In genomic region chr6:15257393-15257792, GRCm38 (mm10) we compare ENCODE assay signal across 8 mouse cellular contexts.
A peak's percentile ranks its signal among the peaks of the same experiment; 100 is the strongest.
DNase-seq lines count a peak whose midpoint lies in the region; ATAC-seq and TF ChIP-seq lines count a peak whose summit lies in the region.

No protein-coding gene starts in this region.

- no peak overlapping the region for H3K4me3 ChIP-seq in liver, postnatal 0 days (ENCODE audit: low read depth, low read length)
- H3K4me3 ChIP-seq in liver, embryonic 12.5 days = no peak overlapping the region
- H3K4me3 ChIP-seq in heart, embryonic 16.5 days (ENCODE audit: low read length) = peak overlapping the region; percentile 22

- no peak for ATAC-seq in liver, postnatal 0 days
- ATAC-seq in liver, embryonic 12.5 days = no peak
- peak; percentile 63 for ATAC-seq in heart, embryonic 16.5 days (replicated peaks; ENCODE audit: extremely low read depth, insufficient read depth, low FRiP score)

- TF ChIP-seq EP300 in liver, postnatal 0 days (IDR thresholded peaks at IDR 0.05; ENCODE audit: low read depth) = no peak

- DNase-seq in adrenal gland, postnatal 14 days = peak; percentile 7
- DNase-seq in adrenal gland, adult 18-20 months (ENCODE audit: low spot score in 2 of 2) = no peak
- DNase-seq in liver, postnatal 0 days = no peak
- DNase-seq in lung, postnatal 25 days (ENCODE audit: low spot score) = peak; percentile 1
- no peak for DNase-seq in spleen, adult 18-20 months
- DNase-seq in thymus, postnatal 10 days (ENCODE audit: low spot score in 2 of 2) = no peak

- H3K4me1 ChIP-seq in liver, postnatal 0 days (ENCODE audit: insufficient read depth) = no peaks in the 10 kb centered on the region
- H3K4me1 ChIP-seq in liver, embryonic 12.5 days = no peaks in the 10 kb centered on the region
- 0 out of 2 replicates have a peak, but pooled peaks cover 7% of the 10 kb centered on the region for H3K4me1 ChIP-seq in heart, embryonic 16.5 days (ENCODE audit: control insufficient read depth, insufficient read depth, low read length)

- 29% methylated on average over 7 of the region's 7 CpGs for WGBS in liver, postnatal 0 days (ENCODE audit: insufficient replicate concordance)
- WGBS in liver, embryonic 12.5 days (ENCODE audit: insufficient replicate concordance) = 36% methylated on average over 7 of the region's 7 CpGs
- WGBS in heart, embryonic 16.5 days = 11% methylated on average over 7 of the region's 7 CpGs

- no peaks in the 10 kb centered on the region for H3K9me3 ChIP-seq in liver, postnatal 0 days (ENCODE audit: low read length)
- no peaks in the 10 kb centered on the region for H3K9me3 ChIP-seq in liver, embryonic 12.5 days (replicated peaks)
- H3K9me3 ChIP-seq in heart, embryonic 16.5 days (replicated peaks; ENCODE audit: control insufficient read depth, low read length) = no peaks in the 10 kb centered on the region

- H3K4me2 ChIP-seq in liver, postnatal 0 days (ENCODE audit: low read depth, low read length) = 0 out of 2 replicates have a peak overlapping the region, but pooled peaks have one; percentile 15
- H3K4me2 ChIP-seq in liver, embryonic 12.5 days = no peak overlapping the region
- H3K4me2 ChIP-seq in heart, embryonic 16.5 days (ENCODE audit: low read depth, low read length) = peak overlapping the region; percentile 49

- H3K27me3 ChIP-seq in liver, postnatal 0 days (ENCODE audit: insufficient read depth, low read length) = no peaks in the 10 kb centered on the region
- no peaks in the 10 kb centered on the region for H3K27me3 ChIP-seq in liver, embryonic 12.5 days (replicated peaks)
- no peaks in the 10 kb centered on the region for H3K27me3 ChIP-seq in heart, embryonic 16.5 days (ENCODE audit: control insufficient read depth, insufficient read depth, low read length)

- no peak overlapping the region for H3K9ac ChIP-seq in liver, postnatal 0 days (replicated peaks)
- H3K9ac ChIP-seq in liver, embryonic 12.5 days = no peak overlapping the region
- no peak overlapping the region for H3K9ac ChIP-seq in heart, embryonic 16.5 days (ENCODE audit: low read length)

- no peaks in the 10 kb centered on the region for H3K36me3 ChIP-seq in liver, postnatal 0 days (replicated peaks; ENCODE audit: insufficient read depth, low read length)
- H3K36me3 ChIP-seq in liver, embryonic 12.5 days = no peaks in the 10 kb centered on the region
- H3K36me3 ChIP-seq in heart, embryonic 16.5 days (ENCODE audit: control insufficient read depth, insufficient read depth) = no peaks in the 10 kb centered on the region

- H3K27ac ChIP-seq in liver, postnatal 0 days (ENCODE audit: low read depth) = no peak overlapping the region
- H3K27ac ChIP-seq in liver, embryonic 12.5 days = no peak overlapping the region
- peak overlapping the region; percentile 24; the same call in 1 of the 2 replicates for H3K27ac ChIP-seq in heart, embryonic 16.5 days (ENCODE audit: low read length)

- TF ChIP-seq CTCF in liver, postnatal 0 days (IDR thresholded peaks at IDR 0.05; ENCODE audit: low read depth) = no peak

Comparison
In these comparisons a context has a peak if more than half of its experiments do, and no peak if none do; other contexts are left out.
1. DNase-seq: peak in adrenal gland, postnatal 14 days (single experiment) and lung, postnatal 25 days (single experiment); none in adrenal gland, adult 18-20 months (0 of 2), liver, postnatal 0 days (single experiment), spleen, adult 18-20 months (0 of 2) and thymus, postnatal 10 days (0 of 2).